Mouse (Mus musculus) urinary bladder, postnatal 36 days (tissue): ENCODE measurements around the gene Il12a.

Source experiments
- DNase-seq, 2 experiments: peaks; one replicate each; pipeline ENCODE4 v3.0.0; 2022; ENCODE audit warnings: low spot score in 2 of 2, mixed read lengths in 1 of 2

Gene Il12a

GRCm38 (mm10) chr3:68684207-68684606 lies 6.2 kb upstream of the Il12a start:
- DNase-seq = no peak

DNA sequence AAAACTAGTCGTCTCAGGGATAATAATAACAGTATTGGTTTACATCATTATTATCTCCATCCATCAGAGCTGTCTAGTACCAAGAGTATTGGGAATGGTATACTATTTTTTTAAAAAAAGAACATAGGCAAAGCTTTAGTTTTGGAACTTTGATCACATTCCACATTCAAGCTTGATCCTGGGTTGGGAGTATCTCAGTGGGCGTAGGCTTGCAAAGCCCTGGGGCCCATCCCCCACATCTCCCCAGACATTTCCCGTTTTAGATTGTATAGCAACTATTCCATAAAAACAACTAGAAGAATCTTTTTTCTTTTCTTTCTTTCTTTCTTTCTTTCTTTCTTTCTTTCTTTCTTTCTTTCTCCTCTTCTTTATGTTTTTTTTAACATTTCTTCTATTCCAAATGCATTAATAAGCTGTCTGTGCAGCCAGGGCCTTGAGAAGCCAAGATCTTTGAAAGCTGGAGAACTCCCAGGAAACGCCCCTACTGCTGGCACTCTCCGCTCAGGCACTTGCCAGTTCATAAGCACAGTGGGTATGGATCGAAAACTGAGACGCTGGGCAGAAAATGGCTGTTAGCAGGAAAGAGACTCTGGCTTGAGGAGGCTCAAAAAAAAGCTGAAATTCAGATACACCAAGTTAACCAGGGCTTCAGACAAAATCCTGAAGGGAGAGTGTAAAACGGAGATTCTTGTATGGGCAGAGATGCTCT lies 3.4 kb upstream of the Il12a start:
- DNase-seq = peak in 1 of 2 experiments; percentile 29

DNA sequence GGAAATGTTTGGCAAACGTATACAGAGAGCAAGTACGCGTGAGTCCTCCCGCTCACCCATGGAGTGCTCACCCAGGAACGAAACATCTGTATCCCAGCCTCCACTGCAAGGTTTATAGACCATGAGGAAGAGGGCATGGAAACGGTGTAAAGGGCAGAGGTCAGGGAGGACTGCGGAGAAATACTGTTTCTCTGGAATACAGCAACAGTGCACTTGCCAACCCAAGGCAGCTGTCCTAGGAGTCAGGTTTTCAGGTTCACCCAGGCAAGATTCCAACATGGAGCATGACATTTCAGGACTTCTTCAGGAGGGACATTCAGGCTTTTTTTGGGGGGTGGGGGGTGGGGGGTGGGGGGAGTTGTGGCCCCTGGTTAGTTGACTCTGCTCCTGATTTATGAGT lies 1.1 kb upstream of the Il12a start:
- DNase-seq = no peak

DNA sequence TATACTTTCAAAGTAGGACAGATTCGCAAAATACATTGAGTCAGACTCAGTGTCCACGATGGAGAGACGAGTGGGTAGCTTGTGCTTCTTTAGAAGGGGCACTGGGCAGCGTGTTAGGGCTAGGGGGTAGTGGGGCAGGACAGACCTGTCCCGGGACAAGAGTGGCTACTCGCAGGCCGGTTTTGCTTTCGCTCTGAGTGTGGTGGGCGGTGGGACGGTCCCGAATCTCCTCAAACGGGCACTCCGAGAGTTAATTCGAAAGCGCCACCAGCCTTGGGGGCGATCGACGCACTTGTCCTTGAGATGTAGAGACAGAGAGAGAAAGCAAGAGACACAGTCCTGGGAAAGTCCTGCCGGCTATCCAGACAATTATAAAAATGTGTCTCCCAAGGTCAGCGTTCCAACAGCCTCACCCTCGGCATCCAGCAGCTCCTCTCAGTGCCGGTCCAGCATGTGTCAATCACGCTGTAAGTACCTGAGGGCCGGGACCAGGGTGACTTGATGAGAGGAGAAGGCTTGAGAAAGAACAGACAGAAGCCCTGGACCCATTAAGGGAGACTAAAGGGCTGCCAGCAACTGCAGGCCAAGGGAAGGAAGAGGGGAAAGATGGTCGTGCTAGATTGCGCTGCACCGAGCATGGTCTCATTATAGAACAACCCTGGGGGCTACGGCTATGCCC lies 795 bp downstream of the Il12a start:
- no peak for DNase-seq

DNA sequence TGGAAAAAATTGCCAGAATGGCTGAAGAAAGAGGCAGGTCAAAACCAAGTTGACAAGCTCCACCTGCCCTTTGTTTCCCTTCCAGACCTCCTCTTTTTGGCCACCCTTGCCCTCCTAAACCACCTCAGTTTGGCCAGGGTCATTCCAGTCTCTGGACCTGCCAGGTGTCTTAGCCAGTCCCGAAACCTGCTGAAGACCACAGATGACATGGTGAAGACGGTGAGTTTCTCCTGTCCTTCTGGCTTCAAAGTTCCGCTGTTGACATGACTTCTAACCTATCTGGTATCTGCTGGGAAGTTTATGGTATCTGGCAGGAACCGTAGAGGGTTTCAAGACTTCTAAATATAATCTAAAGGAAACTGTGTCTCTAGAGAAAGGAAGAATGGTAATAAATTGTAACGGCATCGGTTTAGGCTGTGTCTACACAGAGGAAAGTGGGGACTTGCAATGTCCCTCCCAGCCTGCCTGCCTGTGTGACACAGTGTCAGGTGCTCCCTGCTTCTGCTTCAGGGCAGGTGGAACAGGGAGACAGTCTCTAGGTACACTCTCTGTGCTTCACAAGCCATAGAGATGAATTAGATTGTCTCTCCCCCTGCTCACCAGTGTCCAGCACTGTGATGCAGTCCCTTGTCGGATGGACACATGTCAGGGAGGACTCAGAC lies 1.6 kb downstream of the Il12a start:
- no peak for DNase-seq

GRCm38 (mm10) chr3:68692600-68693225 lies 2.3 kb downstream of the Il12a start:
- no peak for DNase-seq

GRCm38 (mm10) chr3:68693441-68694048 lies 3.1 kb downstream of the Il12a start:
- peak; percentile 38 to 66 for DNase-seq

DNA sequence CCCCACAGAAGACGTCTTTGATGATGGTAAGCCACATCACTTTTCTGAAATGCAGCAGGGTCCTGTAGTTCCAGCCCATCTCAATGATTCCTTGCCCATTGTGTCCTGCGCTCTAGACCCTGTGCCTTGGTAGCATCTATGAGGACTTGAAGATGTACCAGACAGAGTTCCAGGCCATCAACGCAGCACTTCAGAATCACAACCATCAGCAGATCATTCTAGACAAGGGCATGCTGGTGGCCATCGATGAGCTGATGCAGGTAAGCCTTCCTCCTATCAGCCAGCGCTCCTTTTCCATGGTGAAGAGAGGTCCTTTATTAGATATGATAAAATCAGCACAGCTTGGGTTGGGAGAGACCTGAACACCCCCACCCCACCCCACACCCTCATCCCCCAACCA lies 4.9 kb downstream of the Il12a start:
- DNase-seq = no peak

DNA sequence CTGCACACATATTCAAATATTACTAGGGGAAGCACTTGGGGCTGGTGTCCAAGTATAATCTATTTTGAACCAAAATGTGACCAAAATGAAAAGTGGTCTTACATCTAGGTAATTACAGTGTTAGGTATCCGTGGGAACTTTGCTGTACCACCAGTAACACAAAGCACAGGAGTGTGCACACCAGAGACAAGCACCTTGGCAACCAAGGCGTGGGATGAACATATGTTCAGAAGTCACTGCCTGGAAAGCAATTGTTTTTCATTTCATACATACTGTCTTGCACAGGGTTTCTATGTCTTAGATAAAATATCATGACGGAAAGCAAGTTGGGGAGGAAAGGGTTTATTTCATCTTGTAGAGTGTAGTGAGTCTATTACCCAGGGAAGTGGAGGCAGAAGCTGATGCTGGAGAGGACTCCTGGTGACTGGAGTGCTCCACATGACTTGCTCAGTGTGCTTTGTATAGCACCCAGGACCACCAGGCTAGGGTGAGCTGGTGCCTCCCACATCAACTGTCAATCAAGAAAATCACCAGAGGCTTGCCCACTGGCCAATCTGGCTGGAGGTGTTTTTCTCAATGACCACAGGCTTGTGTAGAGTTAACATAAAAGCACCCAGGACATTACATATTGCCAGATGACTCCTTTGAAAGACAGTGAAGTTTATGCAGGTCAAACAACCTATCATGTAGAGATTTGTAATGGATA lies 6.2 kb downstream of the Il12a start:
- no peak for DNase-seq

GRCm38 (mm10) chr3:68698601-68699000 lies 8.2 kb downstream of the Il12a start:
- DNase-seq = no peak

- DNase-seq = no peak
Observed at GRCm38 (mm10) chr3:68700091-68700490, 9.6 kb downstream of the Il12a start.

DNA sequence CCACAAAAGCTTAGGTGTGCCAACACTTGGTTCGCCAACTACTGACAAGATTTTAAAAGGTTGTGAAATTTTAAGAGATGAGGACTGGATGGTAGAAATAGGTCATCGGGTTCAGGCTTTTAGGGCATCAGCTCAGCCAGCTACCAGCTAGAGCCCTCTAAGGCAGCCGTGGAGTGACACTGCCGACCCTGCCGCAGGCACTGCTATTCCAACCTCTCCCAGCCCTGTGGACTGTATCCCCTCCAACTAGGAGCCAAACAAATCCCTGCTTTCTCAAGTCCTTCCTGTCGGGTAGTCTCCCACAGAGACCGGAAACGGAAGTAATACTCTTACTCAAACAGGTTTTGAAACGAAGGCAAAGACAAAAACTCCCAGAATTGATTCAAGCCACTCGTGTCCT lies 15.9 kb downstream of the Il12a start:
- no peak for DNase-seq

GRCm38 (mm10) chr3:68708230-68708629 lies 17.8 kb downstream of the Il12a start:
- DNase-seq = peak in 1 of 2 experiments; percentile 38

DNA sequence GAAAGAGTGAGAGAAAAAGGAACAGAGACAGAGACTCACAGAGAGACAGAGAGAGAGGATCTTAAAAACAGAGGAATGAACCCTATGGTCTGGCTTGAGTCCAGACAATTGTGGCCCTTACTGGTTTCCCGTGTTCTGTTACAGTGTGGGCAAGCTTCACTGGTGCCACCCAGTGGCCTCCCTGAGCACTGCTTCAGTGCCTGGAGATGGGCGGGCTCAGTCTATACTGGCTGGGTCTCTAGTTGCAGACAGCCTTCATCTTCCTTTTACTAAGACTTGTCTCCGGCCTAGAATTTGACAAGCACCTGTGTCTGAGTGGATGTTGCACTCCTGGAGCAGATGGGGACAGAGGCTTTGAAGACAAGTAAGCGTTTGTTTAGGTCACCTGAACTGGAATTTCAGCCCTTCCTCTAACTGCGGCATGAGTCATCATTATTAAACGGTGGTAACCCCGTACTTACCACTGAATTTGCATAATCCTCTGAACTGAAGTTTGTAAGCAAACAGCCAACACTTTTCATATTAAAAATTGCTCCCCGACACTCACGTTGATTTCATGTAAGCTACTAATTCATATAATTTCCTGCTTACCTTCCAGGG lies 18.9 kb downstream of the Il12a start:
- DNase-seq = peak; percentile 48 to 62

DNA sequence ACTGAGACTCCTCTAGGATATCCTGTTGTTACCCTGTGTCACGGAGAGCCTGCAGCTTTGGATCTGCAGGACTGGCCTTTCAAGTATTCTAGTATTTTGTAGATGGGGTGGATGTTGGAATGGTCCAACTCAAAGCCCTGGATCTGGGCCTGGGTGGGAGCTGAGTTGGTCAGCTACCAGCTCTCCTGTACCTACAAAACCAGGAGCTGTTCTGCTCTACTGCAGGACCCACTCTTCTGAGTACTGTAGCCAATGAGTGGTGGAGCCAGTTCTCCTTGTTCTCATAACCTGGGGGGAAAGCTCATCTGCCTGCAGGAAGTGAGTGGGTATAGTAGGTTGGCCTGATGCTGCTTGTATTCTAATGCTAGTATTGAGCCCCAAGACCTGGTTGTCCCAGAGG lies 20.0 kb downstream of the Il12a start:
- no peak for DNase-seq

DNA sequence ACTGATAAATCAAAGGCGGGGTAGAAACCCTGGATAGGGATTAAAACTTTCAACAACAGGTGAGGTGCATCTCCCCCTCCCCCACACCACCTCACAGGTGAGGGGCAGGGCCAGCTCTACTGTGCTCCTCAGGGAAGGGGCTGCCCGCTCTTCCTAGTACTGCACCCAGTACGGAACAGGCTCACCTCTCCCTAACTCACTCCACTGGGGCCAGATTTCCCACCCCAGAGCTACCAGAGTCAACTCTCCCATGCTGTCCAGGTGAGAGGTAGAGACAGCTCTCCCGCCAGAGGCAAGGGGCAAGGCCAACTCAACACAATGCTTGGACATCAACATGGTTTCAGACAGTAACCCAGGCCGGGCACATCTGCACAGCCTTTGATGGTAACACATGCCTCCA lies 21.1 kb downstream of the Il12a start:
- no peak for DNase-seq

GRCm38 (mm10) chr3:68713550-68713949 lies 23.1 kb downstream of the Il12a start:
- peak; percentile 32 to 41 for DNase-seq

DNA sequence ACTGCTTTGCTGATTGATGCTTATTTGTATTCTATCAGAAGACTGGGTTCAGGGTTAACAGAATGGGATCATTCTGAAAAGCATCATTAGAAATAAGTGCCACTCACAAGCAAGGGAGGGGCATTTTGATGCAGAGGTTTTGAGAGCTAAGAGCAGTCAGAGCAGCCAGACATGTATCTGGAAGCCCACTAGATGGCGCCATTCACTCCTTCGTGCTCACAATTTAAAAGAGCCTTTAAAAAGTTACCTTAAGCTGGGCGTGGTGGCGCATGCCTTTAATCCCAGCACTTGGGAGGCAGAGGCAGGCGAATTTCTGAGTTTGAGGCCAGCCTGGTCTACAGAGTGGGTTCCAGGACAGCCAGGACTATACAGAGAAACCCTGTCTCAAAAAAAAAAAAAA lies 26.9 kb downstream of the Il12a start:
- peak in 1 of 2 experiments; percentile 9 for DNase-seq

DNA sequence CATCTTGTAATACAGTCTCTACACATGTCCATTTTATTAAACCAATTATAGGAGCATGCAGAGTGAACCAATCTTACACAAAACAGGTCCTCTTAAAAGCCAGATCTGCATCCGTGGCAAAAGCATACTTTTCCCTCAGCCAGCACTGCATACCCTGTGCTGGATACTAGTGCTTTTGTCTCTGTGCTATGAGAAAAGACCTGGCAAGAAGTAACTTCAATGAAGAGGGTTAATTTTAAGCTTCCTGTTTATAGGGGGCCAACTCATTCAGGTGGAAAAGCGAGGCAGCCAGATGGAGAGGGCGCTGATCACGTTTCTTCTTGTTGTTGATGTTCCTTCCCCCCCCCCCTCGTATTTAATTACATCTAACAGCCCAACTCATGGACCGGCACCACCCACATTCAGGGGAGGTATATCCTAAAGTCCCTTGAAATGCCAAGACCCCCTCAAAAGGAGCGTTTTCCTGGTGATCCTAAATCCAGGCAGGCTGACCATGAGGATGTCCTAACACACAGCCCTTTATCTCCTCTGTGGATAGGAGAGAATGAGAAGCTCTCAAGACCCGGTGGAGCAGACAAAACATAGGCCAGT lies 28.9 kb downstream of the Il12a start:
- DNase-seq = no peak

GRCm38 (mm10) chr3:68720258-68720657 lies 29.8 kb downstream of the Il12a start:
- no peak for DNase-seq

DNA sequence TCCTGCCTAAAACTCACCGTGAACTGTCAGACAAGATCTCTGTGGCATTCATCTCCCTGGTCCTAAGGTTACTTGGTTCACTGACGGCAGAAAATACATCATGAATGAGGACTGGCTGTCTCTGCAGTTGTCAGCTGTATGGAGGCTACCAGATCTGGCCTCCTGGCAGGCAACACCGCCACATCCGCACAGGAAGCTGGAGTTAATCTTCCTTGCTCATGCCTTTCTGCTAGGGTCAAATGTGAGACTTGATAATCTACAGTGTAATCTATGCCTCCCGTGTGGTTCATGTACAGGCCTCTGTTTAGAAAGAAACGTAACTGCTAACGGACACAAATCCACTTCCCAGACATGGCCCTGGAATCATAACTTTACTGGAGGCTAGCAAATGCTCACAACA lies 51.5 kb downstream of the Il12a start:
- DNase-seq = no peak
